Mouse (Mus musculus): Measurements from ENCODE around the gene Gnb4. TPM values are rescaled to one million over a fixed set of nuclear protein-coding genes. Genes with fewer than 3 reads are reported as not detected.

Gnb4 gene
- total RNA-seq, 2 experiments from 2014 or later = 29.8 to 41.2 TPM

Other genes starting within 250 kb of the Gnb4 start
- gene Pik3ca, start 218.9 kb downstream of the Gnb4 start, total RNA-seq (2021) = 10 to 100 TPM; 42.3 to 59.5 TPM
- not detected for gene Kcnmb3, start 124.4 kb downstream of the Gnb4 start, total RNA-seq (2021)
- 10 to 100 TPM; 24.9 to 31.9 TPM for gene Zfp639, start 106.3 kb downstream of the Gnb4 start, total RNA-seq (2021)
- 10 to 100 TPM; 96.4 to 98.4 TPM for gene Mfn1, start 87.1 kb downstream of the Gnb4 start, total RNA-seq (2021)
- 10 to 100 TPM; 42.9 to 47.1 TPM for gene Actl6a, start 89.7 kb upstream of the Gnb4 start, total RNA-seq (2021)
- 100 to 1,000 TPM; 359 to 426 TPM for gene Ndufb5, start 120.4 kb upstream of the Gnb4 start, total RNA-seq (2021)
- 10 to 100 TPM; 29.6 to 43.1 TPM for gene Mrpl47, start 121.0 kb upstream of the Gnb4 start, total RNA-seq (2021)
- 1 to 10 TPM; 3.1 to 4.4 TPM for gene Usp13, start 201.0 kb upstream of the Gnb4 start, total RNA-seq (2021)

All from adrenal gland, adult 18-20 months (tissue).